Mouse (Mus musculus): Measurements from ENCODE around the gene Tango6.

GRCm38 (mm10) chr8:106809726-106810125, 126.9 kb downstream of the Tango6 start:
- TF ChIP-seq E2F4 (IDR thresholded peaks at IDR 0.05; ENCODE audit: insufficient replicate concordance, low read depth, low read length) (no peak), CTCF (conservative IDR thresholded peaks at IDR 0.05 in 1 of 2, IDR thresholded peaks at IDR 0.05 in 1 of 2; ENCODE audit: low read depth in 2 of 2, low read length in 2 of 2) (no peak), USF2 (conservative IDR thresholded peaks at IDR 0.05; ENCODE audit: low read depth, low read length) (no peak), POLR2A (IDR thresholded peaks at IDR 0.05; ENCODE audit: low read depth, low read length) (no peak), RCOR1 (conservative IDR thresholded peaks at IDR 0.05; ENCODE audit: low read depth, low read length) (no peak), SMC3 (IDR thresholded peaks at IDR 0.05; ENCODE audit: low read depth, low read length) (no peak), BHLHE40 (IDR thresholded peaks at IDR 0.05; ENCODE audit: low read depth, low read length) (no peak), NRF1 (IDR thresholded peaks at IDR 0.05; ENCODE audit: low read depth, low read length) (no peak), NELFE (IDR thresholded peaks at IDR 0.05; ENCODE audit: low read depth, low read length) (no peak), POLR2AphosphoS2 (IDR thresholded peaks at IDR 0.05; ENCODE audit: low read depth, low read length) (no peak), JUND (conservative IDR thresholded peaks at IDR 0.05; ENCODE audit: low read depth, low read length) (no peak), MAZ (IDR thresholded peaks at IDR 0.05; ENCODE audit: low read depth, low read length) (no peak)

Measured in CH12.LX (cell line).